Mouse (Mus musculus): Measurements from ENCODE around the gene Gfer. TPM values are rescaled to one million over a fixed set of nuclear protein-coding genes. Genes with fewer than 3 reads are reported as not detected.

The Gfer gene
- polyA plus RNA-seq (2015; fragmentation: Nextera tagmentation; extraction: Ambion mirVana) = 36.7 and 39.9 TPM in 2 replicates

DNA sequence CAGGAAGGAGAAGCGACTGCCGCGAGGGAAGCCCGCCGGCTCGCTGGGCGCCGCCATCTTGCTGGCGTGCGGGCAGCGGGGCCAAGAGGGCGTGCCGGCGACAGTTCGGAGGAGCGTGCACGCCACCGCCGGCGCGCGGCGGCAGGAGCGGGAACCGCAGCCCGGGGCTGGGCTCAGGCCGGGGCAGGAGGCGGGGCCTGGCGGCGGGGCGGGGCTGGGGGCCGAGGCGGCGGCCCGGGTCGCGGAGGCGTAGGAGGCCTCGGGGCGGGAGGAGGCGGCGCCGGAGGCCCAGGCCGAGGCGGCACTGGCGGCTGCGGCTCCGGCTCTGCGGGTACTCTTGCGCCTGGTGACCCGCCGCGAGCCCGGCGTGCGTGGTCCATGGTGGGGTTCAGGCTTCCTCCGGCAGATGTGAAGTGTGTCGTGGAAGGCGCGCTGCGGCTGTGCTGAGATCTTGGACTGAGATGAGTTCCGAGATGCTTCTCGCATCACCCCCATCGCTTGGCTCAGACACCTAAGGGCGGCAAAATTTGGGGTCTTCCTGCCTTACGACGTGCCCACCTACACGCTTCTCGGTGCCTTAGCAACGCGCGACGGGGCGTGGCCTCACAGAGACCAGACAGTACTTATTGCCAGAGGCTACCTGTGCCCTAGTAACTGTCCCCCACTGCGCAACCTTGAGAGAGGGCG is at the start of gene Gfer, which contains the start of gene Noxo1:
TSS of gene Gfer (minus strand) at position 146 of the 687 bp plus-strand sequence.
TSS of gene Noxo1 (plus strand) at position 224 of the 687 bp plus-strand sequence.
- Histone ChIP-seq H3K27ac (peak within 1 kb of the TSS; percentile 90), H3K36me3 (peaks cover 36% of the 10 kb centered on the region), H3K4me3 (replicated peaks) (peak within 1 kb of the TSS; percentile 73), H3K27me3 (peaks cover under 1% of the 10 kb centered on the region), H3K4me2 (replicated peaks) (peak within 1 kb of the TSS; percentile 68), H3K9me3 (no peaks in the 10 kb centered on the region), H3K4me1 (replicated peaks) (peaks cover 26% of the 10 kb centered on the region), H3K9ac (replicated peaks) (peak within 1 kb of the TSS; percentile 82)
- peak; percentile 92 for ATAC-seq
- under 1% methylated on average over 57 of the region's 76 CpGs for WGBS

GRCm38 (mm10) chr17:24744381-24744780 is 48.4 kb upstream of the Gfer start:
- H3K4me2 ChIP-seq (replicated peaks) = no peak overlapping the region
- no peak overlapping the region for H3K27ac ChIP-seq
- no peaks in the 10 kb centered on the region for H3K36me3 ChIP-seq
- ATAC-seq = no peak
- H3K27me3 ChIP-seq = peaks cover 17% of the 10 kb centered on the region
- 82% methylated on average over 3 of the region's 3 CpGs for WGBS
- H3K9ac ChIP-seq (replicated peaks) = no peak overlapping the region
- H3K9me3 ChIP-seq = no peaks in the 10 kb centered on the region
- no peak overlapping the region for H3K4me3 ChIP-seq (replicated peaks)
- H3K4me1 ChIP-seq (replicated peaks) = no peaks in the 10 kb centered on the region

DNA sequence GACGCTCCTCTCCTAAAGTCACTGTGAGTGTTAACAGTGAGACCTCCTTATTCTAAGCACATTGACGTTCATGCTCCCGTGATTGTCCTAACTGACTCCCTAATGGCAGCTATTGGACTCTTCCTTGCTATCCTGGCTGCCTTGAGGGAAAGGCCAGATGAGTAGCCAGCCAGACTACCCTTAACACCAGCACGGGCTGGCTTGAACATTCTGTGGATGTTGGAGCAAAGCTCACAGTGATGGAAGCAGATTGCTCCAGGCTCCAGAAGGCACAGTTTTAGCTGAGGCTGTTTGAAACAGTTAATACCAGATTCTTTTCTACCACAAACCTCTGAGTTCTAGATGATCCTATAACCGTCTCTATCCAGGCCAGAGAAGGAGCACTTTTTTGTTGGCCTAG is 47.9 kb upstream of the Gfer start:
- WGBS = 78% methylated on average over 5 of the region's 5 CpGs
- no peak for ATAC-seq
- H3K27me3 ChIP-seq = peaks cover 12% of the 10 kb centered on the region

GRCm38 (mm10) chr17:24742307-24742706 is 46.4 kb upstream of the Gfer start:
- WGBS = 81% methylated on average over 8 of the region's 8 CpGs
- ATAC-seq = no peak
- no peak overlapping the region for H3K4me2 ChIP-seq (replicated peaks)

More for the DNA sequence above, 47.9 kb upstream of the Gfer start:
- Histone ChIP-seq H3K27ac (no peak overlapping the region), H3K4me3 (replicated peaks) (no peak overlapping the region), H3K4me1 (replicated peaks) (no peaks in the 10 kb centered on the region), H3K9me3 (no peaks in the 10 kb centered on the region), H3K4me2 (replicated peaks) (no peak overlapping the region), H3K36me3 (no peaks in the 10 kb centered on the region), H3K9ac (replicated peaks) (no peak overlapping the region)

GRCm38 (mm10) chr17:24739926-24740325 is 44.0 kb upstream of the Gfer start:
- Histone ChIP-seq H3K4me2 (replicated peaks) (no peak overlapping the region), H3K4me1 (replicated peaks) (peaks cover 15% of the 10 kb centered on the region), H3K36me3 (no peaks in the 10 kb centered on the region), H3K27ac (no peak overlapping the region), H3K4me3 (replicated peaks) (no peak overlapping the region), H3K9ac (replicated peaks) (no peak overlapping the region), H3K9me3 (no peaks in the 10 kb centered on the region), H3K27me3 (no peaks in the 10 kb centered on the region)
- ATAC-seq = no peak
- 84% methylated on average over 8 of the region's 8 CpGs for WGBS

More at GRCm38 (mm10) chr17:24742307-24742706, 46.4 kb upstream of the Gfer start:
- Histone ChIP-seq H3K4me1 (replicated peaks) (peaks cover 2% of the 10 kb centered on the region), H3K4me3 (replicated peaks) (no peak overlapping the region), H3K27ac (no peak overlapping the region), H3K9me3 (no peaks in the 10 kb centered on the region), H3K9ac (replicated peaks) (no peak overlapping the region), H3K27me3 (0 out of 2 replicates have a peak, but pooled peaks cover 4% of the 10 kb centered on the region), H3K36me3 (no peaks in the 10 kb centered on the region)

DNA sequence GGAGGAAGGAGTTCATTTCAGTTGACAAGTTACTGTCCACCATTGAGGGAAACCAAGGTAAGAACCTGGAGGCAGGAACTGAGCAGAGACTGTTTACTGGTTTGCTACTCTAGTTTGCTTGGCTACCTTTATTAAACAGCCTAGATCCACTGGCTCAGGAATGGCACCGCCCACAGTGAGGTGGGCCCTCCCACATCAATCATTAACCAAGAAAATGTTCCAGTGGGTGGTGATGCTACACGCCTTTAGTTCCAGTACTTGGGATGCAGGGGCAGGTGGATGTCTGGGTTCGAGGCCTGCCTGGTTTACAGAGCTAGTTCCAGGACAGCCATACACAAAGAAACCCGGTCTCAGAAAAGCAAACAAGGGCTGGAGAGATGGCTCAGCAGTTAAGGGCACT is 42.3 kb upstream of the Gfer start:
- no peak for ATAC-seq
- Histone ChIP-seq H3K4me1 (replicated peaks) (peaks cover 15% of the 10 kb centered on the region), H3K4me2 (replicated peaks) (no peak overlapping the region), H3K9me3 (no peaks in the 10 kb centered on the region), H3K27me3 (peaks cover 7% of the 10 kb centered on the region; the same call in 1 of the 2 replicates), H3K9ac (replicated peaks) (no peak overlapping the region), H3K36me3 (no peaks in the 10 kb centered on the region), H3K27ac (no peak overlapping the region), H3K4me3 (replicated peaks) (no peak overlapping the region)
- WGBS = 81% methylated on average over 4 of the region's 4 CpGs

- Histone ChIP-seq H3K36me3 (no peaks in the 10 kb centered on the region), H3K27me3 (peaks cover 7% of the 10 kb centered on the region; the same call in 1 of the 2 replicates), H3K27ac (no peak overlapping the region), H3K9me3 (no peaks in the 10 kb centered on the region), H3K4me1 (replicated peaks) (peaks cover 15% of the 10 kb centered on the region), H3K9ac (replicated peaks) (peak overlapping the region; percentile 57; the same call in 1 of the 2 replicates), H3K4me2 (replicated peaks) (peak overlapping the region; percentile 81), H3K4me3 (replicated peaks) (peak overlapping the region; percentile 52)
- ATAC-seq = no peak
- WGBS = 24% methylated on average over 8 of the region's 8 CpGs
Measured at GRCm38 (mm10) chr17:24737135-24737810, 41.3 kb upstream of the Gfer start.

GRCm38 (mm10) chr17:24736330-24737051 is 40.5 kb upstream of the Gfer start, which contains the start of gene Msrb1:
Msrb1 (plus strand) TSS chr17:24736642.
- Histone ChIP-seq H3K9me3 (no peaks in the 10 kb centered on the region), H3K36me3 (no peaks in the 10 kb centered on the region), H3K27me3 (peaks cover 7% of the 10 kb centered on the region; the same call in 1 of the 2 replicates), H3K4me3 (replicated peaks) (peak within 1 kb of the TSS; percentile 52), H3K9ac (replicated peaks) (peak within 1 kb of the TSS; percentile 57), H3K4me2 (replicated peaks) (peak within 1 kb of the TSS; percentile 81), H3K27ac (peak within 1 kb of the TSS; percentile 21; the same call in 1 of the 2 replicates), H3K4me1 (replicated peaks) (peaks cover 15% of the 10 kb centered on the region)
- 1% methylated on average over 29 of the region's 29 CpGs for WGBS
- peak; percentile 93 for ATAC-seq

GRCm38 (mm10) chr17:24735446-24735845 is 39.5 kb upstream of the Gfer start:
- 83% methylated on average over 7 of the region's 7 CpGs for WGBS

GRCm38 (mm10) chr17:24734513-24734912 is 38.6 kb upstream of the Gfer start:
- Histone ChIP-seq H3K27me3 (peaks cover 7% of the 10 kb centered on the region; the same call in 1 of the 2 replicates), H3K4me2 (replicated peaks) (no peak overlapping the region), H3K4me1 (replicated peaks) (peaks cover 15% of the 10 kb centered on the region), H3K36me3 (no peaks in the 10 kb centered on the region), H3K4me3 (replicated peaks) (no peak overlapping the region), H3K9ac (replicated peaks) (no peak overlapping the region), H3K9me3 (no peaks in the 10 kb centered on the region), H3K27ac (no peak overlapping the region)
- ATAC-seq = no peak
- 85% methylated on average over 1 of the region's 1 CpGs for WGBS

More at GRCm38 (mm10) chr17:24735446-24735845, 39.5 kb upstream of the Gfer start:
- H3K27ac ChIP-seq = no peak overlapping the region
- peaks cover 7% of the 10 kb centered on the region; the same call in 1 of the 2 replicates for H3K27me3 ChIP-seq
- no peak overlapping the region for H3K4me2 ChIP-seq (replicated peaks)
- H3K4me3 ChIP-seq (replicated peaks) = no peak overlapping the region
- no peak overlapping the region for H3K9ac ChIP-seq (replicated peaks)
- 0 out of 2 replicates have a peak, but pooled peaks have one; percentile 9 for ATAC-seq
- H3K9me3 ChIP-seq = no peaks in the 10 kb centered on the region
- H3K4me1 ChIP-seq (replicated peaks) = peaks cover 15% of the 10 kb centered on the region
- H3K36me3 ChIP-seq = no peaks in the 10 kb centered on the region

GRCm38 (mm10) chr17:24733434-24734050 is 37.6 kb upstream of the Gfer start:
- Histone ChIP-seq H3K36me3 (no peaks in the 10 kb centered on the region), H3K27me3 (peaks cover 7% of the 10 kb centered on the region; the same call in 1 of the 2 replicates), H3K27ac (no peak overlapping the region), H3K4me2 (replicated peaks) (no peak overlapping the region), H3K9ac (replicated peaks) (0 out of 2 replicates have a peak overlapping the region, but pooled peaks have one; percentile 36), H3K9me3 (no peaks in the 10 kb centered on the region), H3K4me3 (replicated peaks) (no peak overlapping the region), H3K4me1 (replicated peaks) (peaks cover 15% of the 10 kb centered on the region)
- 93% methylated on average over 21 of the region's 21 CpGs for WGBS
- no peak for ATAC-seq
